ENCODE assay signal across 10 mouse cellular contexts in the genomic region with DNA sequence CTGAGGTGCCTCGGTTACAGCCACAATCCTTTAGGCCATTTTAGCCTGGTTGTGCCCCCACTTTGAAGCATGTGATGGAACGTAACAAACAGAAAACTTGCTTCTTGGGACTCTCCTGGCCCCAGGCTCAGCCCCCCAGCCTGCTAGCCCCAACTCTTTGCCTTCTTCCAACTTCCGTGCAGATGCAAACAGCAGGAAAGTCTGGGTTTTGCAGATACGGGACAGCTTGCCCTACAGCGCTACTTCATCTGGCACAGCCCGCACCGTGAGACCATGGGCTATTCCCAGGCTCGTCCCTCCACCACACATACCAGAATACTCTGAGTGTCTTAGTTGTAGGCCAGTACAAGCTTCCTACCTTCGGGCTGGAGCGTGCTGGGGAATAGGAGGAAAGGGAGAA. TPM values are rescaled to one million over a fixed set of nuclear protein-coding genes. Genes with fewer than 3 reads are reported as not detected.
DNase-seq lines count a peak whose midpoint lies in the region; ATAC-seq and TF ChIP-seq lines count a peak whose summit lies in the region.
"Had no signal": no experiment of that assay in that cellular context is flagged by ENCODE, and none has a peak within 500 bp of the region (broad histone marks: within the 10 kb centered on the region; RNA-seq: fewer than 3 reads in every experiment).

No protein-coding gene starts in this region.

- H3K27ac ChIP-seq in heart, adult 2 months = no peak overlapping the region
- peak overlapping the region; percentile 78; the same call in 1 of the 2 replicates for H3K27ac ChIP-seq in embryonic facial prominence, embryonic 10.5 days (replicated peaks)
- no peak overlapping the region for H3K27ac ChIP-seq in hindbrain, postnatal 0 days
- no peak overlapping the region for H3K27ac ChIP-seq in midbrain, embryonic 12.5 days (replicated peaks)

- peaks cover 3% of the 10 kb centered on the region; the same call in 1 of the 2 replicates for H3K4me1 ChIP-seq in heart, adult 2 months (ENCODE audit: control insufficient read depth, insufficient read depth, low read length)
- H3K4me1 ChIP-seq in embryonic facial prominence, embryonic 10.5 days = peaks cover 25% of the 10 kb centered on the region
- H3K4me1 ChIP-seq in hindbrain, postnatal 0 days (ENCODE audit: insufficient read depth, low read length) = peaks cover 6% of the 10 kb centered on the region
- H3K4me1 ChIP-seq in midbrain, embryonic 12.5 days = peaks cover 18% of the 10 kb centered on the region

- no peak for ATAC-seq in hindbrain, postnatal 0 days
- ATAC-seq in midbrain, embryonic 12.5 days (ENCODE audit: low FRiP score, low read depth) = no peak

- whole genome bisulfite sequencing in heart, adult 2 months = 33% methylated on average over 10 of the region's 10 CpGs
- 10% methylated on average over 10 of the region's 10 CpGs for WGBS in embryonic facial prominence, embryonic 10.5 days
- WGBS in hindbrain, postnatal 0 days = 15% methylated on average over 10 of the region's 10 CpGs
- WGBS in midbrain, embryonic 12.5 days = 12% methylated on average over 10 of the region's 10 CpGs

- peak in 1 of 2 experiments; percentile 29 for DNase-seq in heart, adult 2 months
- DNase-seq in heart, postnatal 10 days = no peak
- DNase-seq in embryonic facial prominence, embryonic 10.5 days (ENCODE audit: low spot score) = peak; percentile 35
- DNase-seq in hindbrain, postnatal 0 days (ENCODE audit: low spot score) = no peak
- no peak for DNase-seq in frontal cortex, postnatal 14 days (ENCODE audit: low spot score in 2 of 2)
- no peak for DNase-seq in layer of hippocampus, adult 18-20 months (ENCODE audit: low spot score in 2 of 2)
- no peak for DNase-seq in layer of hippocampus, adult 11-12 months (ENCODE audit: low spot score)

- no peak overlapping the region for H3K4me3 ChIP-seq in heart, adult 2 months
- peak overlapping the region; percentile 55 for H3K4me3 ChIP-seq in embryonic facial prominence, embryonic 10.5 days
- no peak overlapping the region for H3K4me3 ChIP-seq in hindbrain, postnatal 0 days (ENCODE audit: low read length)
- H3K4me3 ChIP-seq in midbrain, embryonic 12.5 days = peak overlapping the region; percentile 31

- intact Hi-C loops in heart, adult 2 months (cut with DNase I) = no loop called here
- intact Hi-C loops in heart, postnatal 10 days (cut with DNase I) = no loop called here

- no peak for TF ChIP-seq POLR2A in heart, adult 2 months (IDR thresholded peaks at IDR 0.05; ENCODE audit: insufficient read depth, low read depth, low read length)

- peak overlapping the region; percentile 60 for H3K4me2 ChIP-seq in hindbrain, postnatal 0 days (ENCODE audit: low read depth, low read length)
- peak overlapping the region; percentile 54 for H3K4me2 ChIP-seq in midbrain, embryonic 12.5 days (replicated peaks)

- H3K79me2 ChIP-seq in heart, adult 2 months (replicated peaks; ENCODE audit: control insufficient read depth, insufficient read depth, low read length) = no peaks in the 10 kb centered on the region

- no peaks in the 10 kb centered on the region for H3K27me3 ChIP-seq in heart, adult 2 months (ENCODE audit: control insufficient read depth, insufficient read depth, low read length)
- peaks cover 20% of the 10 kb centered on the region for H3K27me3 ChIP-seq in embryonic facial prominence, embryonic 10.5 days (replicated peaks; ENCODE audit: low read depth, poor library complexity, severe bottlenecking)
- no peaks in the 10 kb centered on the region for H3K27me3 ChIP-seq in hindbrain, postnatal 0 days (ENCODE audit: insufficient read depth, low read length)
- peaks cover 29% of the 10 kb centered on the region for H3K27me3 ChIP-seq in midbrain, embryonic 12.5 days

- TF ChIP-seq EP300 in heart, adult 2 months (IDR thresholded peaks at IDR 0.05; ENCODE audit: insufficient read depth, low read depth, low read length) = no peak

- no peaks in the 10 kb centered on the region for H3K36me3 ChIP-seq in heart, adult 2 months (ENCODE audit: control insufficient read depth, insufficient read depth, low read length)
- H3K36me3 ChIP-seq in embryonic facial prominence, embryonic 10.5 days (replicated peaks) = no peaks in the 10 kb centered on the region
- no peaks in the 10 kb centered on the region for H3K36me3 ChIP-seq in hindbrain, postnatal 0 days (ENCODE audit: insufficient read depth, low read length)
- H3K36me3 ChIP-seq in midbrain, embryonic 12.5 days = no peaks in the 10 kb centered on the region

- peak overlapping the region; percentile 19; the same call in 1 of the 2 replicates for H3K9ac ChIP-seq in heart, adult 2 months (ENCODE audit: low read depth, low read length)
- no peak overlapping the region for H3K9ac ChIP-seq in hindbrain, postnatal 0 days (replicated peaks; ENCODE audit: low read length)
- peak overlapping the region; percentile 41; the same call in 1 of the 2 replicates for H3K9ac ChIP-seq in midbrain, embryonic 12.5 days (replicated peaks)

- TF ChIP-seq CTCF in heart, adult 2 months (IDR thresholded peaks at IDR 0.05) = no peak
- TF ChIP-seq CTCF in hindbrain, postnatal 0 days (IDR thresholded peaks at IDR 0.05; ENCODE audit: low read depth) = no peak

- H3K9me3 ChIP-seq in embryonic facial prominence, embryonic 10.5 days = no peaks in the 10 kb centered on the region
- H3K9me3 ChIP-seq in hindbrain, postnatal 0 days (ENCODE audit: low read length) = no peaks in the 10 kb centered on the region
- H3K9me3 ChIP-seq in midbrain, embryonic 12.5 days = no peaks in the 10 kb centered on the region

RNA-seq across cellular contexts. Expression of a gene that starts 6.6 kb away (rescaled TPM):
- 100 to 1,000 TPM; 337 to 385 TPM for total RNA-seq in heart, adult 2 months (2021)
- 128 and 287 TPM in 2 replicates for polyA plus RNA-seq in heart, adult 2 months (2012; rRNA removed)
- 100 to 1,000 TPM; 228 to 269 TPM for total RNA-seq in heart, postnatal 10 days (2021)
- 170 and 177 TPM in 2 replicates for polyA plus RNA-seq in embryonic facial prominence, embryonic 10.5 days (2016; fragmentation: Nextera tagmentation; extraction: Ambion mirVana)
- 490 and 513 TPM in 2 replicates for total RNA-seq in hindbrain, postnatal 0 days (2014; rRNA removed)
- polyA plus RNA-seq in hindbrain, postnatal 0 days (2015; fragmentation: Nextera tagmentation; extraction: Ambion mirVana) = 260 and 265 TPM in 2 replicates
- polyA plus RNA-seq in midbrain, embryonic 12.5 days (2016; fragmentation: Nextera tagmentation; extraction: Ambion mirVana) = 208 and 213 TPM in 2 replicates
- total RNA-seq in layer of hippocampus, adult 18-20 months (2021) = 100 to 1,000 TPM; 905 to 926 TPM

RNA-seq across cellular contexts. Expression of a gene that starts 26.9 kb away (rescaled TPM):
- total RNA-seq in heart, adult 2 months (2021) = 1 to 10 TPM; 6.2 to 7.3 TPM
- 1.5 and 1.6 TPM in 2 replicates for polyA plus RNA-seq in heart, adult 2 months (2012; rRNA removed)
- 10 to 100 TPM; 14.5 to 15.8 TPM for total RNA-seq in heart, postnatal 10 days (2021)
- 208 and 218 TPM in 2 replicates for polyA plus RNA-seq in embryonic facial prominence, embryonic 10.5 days (2016; fragmentation: Nextera tagmentation; extraction: Ambion mirVana)
- total RNA-seq in hindbrain, postnatal 0 days (2014; rRNA removed) = 8.6 and 22.1 TPM in 2 replicates
- polyA plus RNA-seq in hindbrain, postnatal 0 days (2015; fragmentation: Nextera tagmentation; extraction: Ambion mirVana) = 31.6 and 35.7 TPM in 2 replicates
- polyA plus RNA-seq in midbrain, embryonic 12.5 days (2016; fragmentation: Nextera tagmentation; extraction: Ambion mirVana) = 145 and 162 TPM in 2 replicates
- 1 to 10 TPM; 2.5 to 3.9 TPM for total RNA-seq in layer of hippocampus, adult 18-20 months (2021)

RNA-seq across cellular contexts. Expression of a gene that starts 42.9 kb away (rescaled TPM):
- total RNA-seq in heart, adult 2 months (2021) = not detected
- polyA plus RNA-seq in heart, adult 2 months (2012; rRNA removed) = 0.50 TPM in 1 of 2 replicates, not detected in the other
- total RNA-seq in heart, postnatal 10 days (2021) = not detected
- polyA plus RNA-seq in embryonic facial prominence, embryonic 10.5 days (2016; fragmentation: Nextera tagmentation; extraction: Ambion mirVana) = not detected in 2 replicates
- total RNA-seq in hindbrain, postnatal 0 days (2014; rRNA removed) = not detected in 2 replicates
- 0.16 TPM in 1 of 2 replicates, not detected in the other for polyA plus RNA-seq in hindbrain, postnatal 0 days (2015; fragmentation: Nextera tagmentation; extraction: Ambion mirVana)
- polyA plus RNA-seq in midbrain, embryonic 12.5 days (2016; fragmentation: Nextera tagmentation; extraction: Ambion mirVana) = 0.26 TPM in 1 of 2 replicates, not detected in the other
- not detected for total RNA-seq in layer of hippocampus, adult 18-20 months (2021)
- polyA plus RNA-seq: C2C12; large intestine, adult 2 months had no signal

RNA-seq across cellular contexts. Expression of a gene that starts 45.7 kb away (rescaled TPM):
- 10 to 100 TPM in 1 of 2 experiments, 1 to 10 TPM in 1; 5.9 to 13.6 TPM for total RNA-seq in heart, adult 2 months (2021)
- polyA plus RNA-seq in heart, adult 2 months (2012; rRNA removed) = 26.4 and 52.5 TPM in 2 replicates
- 10 to 100 TPM; 12.9 to 37.4 TPM for total RNA-seq in heart, postnatal 10 days (2021)
- not detected in 2 replicates for polyA plus RNA-seq in embryonic facial prominence, embryonic 10.5 days (2016; fragmentation: Nextera tagmentation; extraction: Ambion mirVana)
- not detected in 2 replicates for total RNA-seq in hindbrain, postnatal 0 days (2014; rRNA removed)
- polyA plus RNA-seq in hindbrain, postnatal 0 days (2015; fragmentation: Nextera tagmentation; extraction: Ambion mirVana) = not detected in 2 replicates
- polyA plus RNA-seq in midbrain, embryonic 12.5 days (2016; fragmentation: Nextera tagmentation; extraction: Ambion mirVana) = not detected in 2 replicates
- not detected for total RNA-seq in layer of hippocampus, adult 18-20 months (2021)
- polyA plus RNA-seq: C2C12 had no signal

Comparison
In these comparisons a context has a peak if more than half of its experiments do, and no peak if none do; other contexts are left out.
1. H3K4me3 ChIP-seq: peak in embryonic facial prominence, embryonic 10.5 days (single experiment) and midbrain, embryonic 12.5 days (single experiment); none in heart, adult 2 months (single experiment) and hindbrain, postnatal 0 days (single experiment).